Mouse (Mus musculus) embryo, embryonic 11 days (tissue): Measurements from ENCODE around the gene Prkca.
"Not testable (repeated sequence)": the region's sequence is repeated elsewhere in the genome, so short reads cannot be mapped to it uniquely, and the experiment has no call there.

ENCODE experiments used
- DNase-seq: peaks from one replicate; pipeline ENCODE4 v3.0.0-alpha.2; 2015

The Prkca gene

DNA sequence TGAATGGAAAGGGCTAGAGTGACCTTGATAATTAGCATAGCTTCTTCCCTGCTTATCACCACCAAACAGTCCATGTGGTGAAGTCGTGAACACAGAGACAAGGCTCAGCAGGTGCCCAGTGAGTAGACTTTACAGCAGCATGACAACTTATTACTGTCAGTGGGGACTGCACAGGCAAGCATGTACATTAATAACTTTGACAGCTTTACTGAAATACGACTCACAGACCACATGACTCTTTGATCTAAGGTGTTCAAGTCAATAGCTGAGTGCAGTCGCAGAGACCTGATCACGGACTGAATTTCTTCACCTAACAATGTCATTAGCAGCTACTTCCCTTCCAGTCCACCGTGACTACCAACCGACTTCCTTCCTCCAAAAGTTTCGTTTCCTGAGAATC lies 245.4 kb downstream of the Prkca start:
- DNase-seq = no peak

- DNase-seq = no peak
These were observed 248.9 kb downstream of the Prkca start for GRCm38 (mm10) chr11:108094796-108095195.

GRCm38 (mm10) chr11:108093248-108093647 lies 250.5 kb downstream of the Prkca start:
- DNase-seq = no peak

DNA sequence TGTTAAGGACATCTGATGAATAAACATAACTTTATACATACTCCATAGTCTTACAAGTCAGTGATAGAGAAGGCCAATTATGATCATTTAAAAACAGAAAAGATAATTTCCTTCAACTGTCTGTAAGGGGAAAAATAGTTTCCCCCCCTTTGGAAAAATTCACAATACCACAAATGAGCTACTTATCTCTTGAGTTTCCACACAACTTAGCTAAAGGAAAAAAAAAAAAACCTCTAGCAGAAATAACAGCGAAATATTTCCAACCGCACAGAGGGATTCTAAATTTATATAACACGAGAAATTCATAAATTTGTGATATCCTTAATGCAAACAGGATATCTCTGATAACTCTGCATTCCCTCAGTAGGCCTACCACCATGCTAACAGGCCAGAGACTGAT lies 252.5 kb downstream of the Prkca start:
- DNase-seq = no peak

GRCm38 (mm10) chr11:108090706-108091105 lies 253.0 kb downstream of the Prkca start:
- DNase-seq = peak; percentile 17

GRCm38 (mm10) chr11:108088063-108088462 lies 255.7 kb downstream of the Prkca start:
- no peak for DNase-seq

DNA sequence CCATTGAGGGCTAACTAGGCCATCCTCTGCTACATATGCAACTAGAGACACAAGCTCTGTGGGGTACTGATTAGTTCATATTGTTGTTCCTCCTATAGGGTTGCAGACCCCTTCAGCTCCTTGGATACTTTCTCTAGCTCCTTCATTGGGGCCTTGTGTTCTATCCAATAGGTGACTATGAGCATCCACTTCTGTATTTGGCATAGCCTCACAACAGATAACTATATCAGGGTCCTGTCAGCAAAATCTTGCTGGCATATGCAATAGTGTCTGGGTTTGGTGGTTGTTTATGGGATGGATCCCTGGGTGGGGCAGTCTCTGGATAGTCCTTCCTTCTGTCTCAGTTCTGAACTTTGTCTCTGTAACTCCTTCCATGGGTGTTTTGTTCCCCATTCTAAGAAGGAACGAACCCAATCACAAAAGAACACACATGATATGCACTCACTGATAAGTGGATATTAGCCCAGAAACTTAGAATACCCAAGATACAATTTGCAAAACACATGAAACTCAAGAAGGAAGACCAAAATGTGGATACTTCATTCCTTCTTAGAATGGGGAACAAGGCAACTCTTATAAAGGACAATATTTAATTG lies 256.5 kb downstream of the Prkca start:
- DNase-seq = not testable (repeated sequence)

DNA sequence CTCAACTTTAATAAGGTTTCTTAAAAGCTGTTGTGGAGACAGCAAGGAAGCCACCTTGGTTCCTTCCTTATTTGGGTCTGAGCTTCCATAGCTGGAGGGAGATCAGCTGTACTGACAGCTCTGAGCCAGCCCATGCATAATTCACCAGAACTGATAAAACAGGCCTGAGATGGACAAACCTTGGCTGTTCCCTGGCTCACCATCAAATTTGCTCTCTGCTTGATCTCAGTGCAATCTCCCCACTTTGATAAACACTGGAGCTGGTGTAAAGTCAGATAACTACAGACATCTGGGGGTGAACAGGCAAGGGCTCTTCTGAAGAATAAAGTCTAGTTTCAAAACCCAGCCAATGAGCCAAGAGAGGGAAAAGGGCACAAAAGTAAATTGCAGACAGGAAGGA lies 261.1 kb downstream of the Prkca start:
- DNase-seq = no peak

DNA sequence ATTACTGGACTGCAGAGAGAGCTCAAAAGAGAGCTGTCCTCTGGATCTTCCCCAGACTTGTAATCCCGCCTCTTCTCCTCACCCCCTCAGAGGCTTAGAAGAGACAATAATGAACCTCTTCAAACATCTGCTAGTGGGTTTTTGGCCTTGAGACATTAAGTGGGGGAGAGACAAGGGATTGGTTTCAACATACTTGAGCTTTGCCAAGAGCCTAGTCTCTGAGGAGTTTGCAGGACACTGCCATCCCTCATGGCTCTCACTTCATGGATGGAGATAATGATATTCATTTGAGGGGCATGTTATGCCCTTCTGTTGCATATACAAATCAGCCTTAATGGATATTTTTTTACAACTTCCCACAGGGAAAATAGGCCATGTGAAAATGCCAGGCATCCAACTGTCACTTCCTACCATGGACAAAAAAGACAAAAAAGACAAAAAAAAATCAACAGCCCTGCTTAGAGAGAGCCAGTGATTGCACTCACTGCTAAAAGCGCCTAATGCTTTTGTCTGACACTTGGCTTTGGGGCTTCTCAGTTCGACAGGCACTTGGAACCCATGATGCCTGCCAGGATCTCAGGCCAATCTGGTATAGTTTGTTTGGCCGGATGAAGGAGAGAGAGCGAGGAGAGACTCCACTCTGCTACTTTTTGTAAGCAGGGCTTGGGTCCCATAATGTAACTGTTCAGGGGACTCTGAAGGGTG lies 263.6 kb downstream of the Prkca start:
- no peak for DNase-seq

GRCm38 (mm10) chr11:108079454-108079853 lies 264.3 kb downstream of the Prkca start:
- DNase-seq = no peak

- no peak for DNase-seq
These were observed 266.2 kb downstream of the Prkca start for GRCm38 (mm10) chr11:108077514-108077913.

GRCm38 (mm10) chr11:108072606-108073243 lies 271.0 kb downstream of the Prkca start:
- no peak for DNase-seq

DNA sequence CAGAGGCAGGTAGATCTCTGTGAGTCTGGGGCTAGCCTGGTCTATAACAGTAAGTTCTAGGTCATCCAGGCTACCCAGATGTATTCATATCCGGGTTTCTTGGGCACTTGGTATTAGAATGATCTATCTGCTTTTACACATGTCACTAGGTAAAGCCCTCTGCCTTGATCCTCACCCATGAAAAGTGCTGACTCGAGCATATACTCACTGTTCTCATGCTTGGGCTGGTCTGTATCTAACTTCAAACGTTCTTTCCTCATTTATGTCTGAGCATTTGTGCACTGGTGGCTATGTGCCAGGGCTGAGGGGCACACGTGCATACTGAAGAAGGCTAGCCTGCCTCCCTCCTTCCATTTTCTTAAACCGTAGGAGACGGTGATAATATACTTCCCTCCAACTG lies 272.5 kb downstream of the Prkca start:
- DNase-seq = no peak

DNA sequence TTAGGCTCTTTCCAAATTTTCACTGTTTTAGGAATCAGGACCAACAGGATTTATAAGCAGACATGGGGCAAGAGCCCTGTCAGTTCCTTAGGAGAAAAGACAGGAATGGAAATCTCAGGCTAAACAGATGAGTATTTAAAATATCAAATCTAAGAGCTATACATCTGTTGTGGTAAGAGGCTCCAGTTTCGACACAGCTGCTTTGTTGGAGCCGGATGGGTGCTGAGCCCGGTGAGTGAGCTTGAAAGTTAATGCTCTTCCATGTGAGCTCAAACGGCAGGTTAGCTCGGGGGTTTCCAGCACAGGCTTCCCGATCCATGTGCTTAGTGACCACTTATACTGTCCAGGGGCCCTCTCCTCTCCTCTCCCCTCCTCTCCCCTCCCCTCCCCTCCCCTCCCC lies 273.7 kb downstream of the Prkca start:
- DNase-seq = no peak

- DNase-seq = no peak
These were observed 275.3 kb downstream of the Prkca start for GRCm38 (mm10) chr11:108068430-108068829.

DNA sequence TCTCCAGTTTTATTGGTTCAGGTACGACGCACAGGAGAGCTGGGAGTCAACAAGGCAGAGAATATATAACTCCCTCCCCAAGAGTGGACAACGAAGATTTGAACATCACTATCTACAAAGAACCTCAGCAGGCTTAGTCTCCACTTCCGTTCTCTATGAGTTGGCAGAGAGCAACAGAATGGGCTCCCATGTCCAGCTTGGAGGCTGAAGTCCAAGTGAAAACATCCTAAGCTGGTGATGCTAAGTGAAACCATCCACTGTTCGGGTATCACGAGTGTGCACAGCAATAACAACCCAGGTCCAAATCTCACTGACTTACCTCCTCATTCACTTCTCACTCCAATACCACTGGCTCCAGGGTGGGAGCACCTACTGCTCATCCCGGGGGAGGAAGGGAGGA lies 276.6 kb downstream of the Prkca start:
- DNase-seq = no peak

DNA sequence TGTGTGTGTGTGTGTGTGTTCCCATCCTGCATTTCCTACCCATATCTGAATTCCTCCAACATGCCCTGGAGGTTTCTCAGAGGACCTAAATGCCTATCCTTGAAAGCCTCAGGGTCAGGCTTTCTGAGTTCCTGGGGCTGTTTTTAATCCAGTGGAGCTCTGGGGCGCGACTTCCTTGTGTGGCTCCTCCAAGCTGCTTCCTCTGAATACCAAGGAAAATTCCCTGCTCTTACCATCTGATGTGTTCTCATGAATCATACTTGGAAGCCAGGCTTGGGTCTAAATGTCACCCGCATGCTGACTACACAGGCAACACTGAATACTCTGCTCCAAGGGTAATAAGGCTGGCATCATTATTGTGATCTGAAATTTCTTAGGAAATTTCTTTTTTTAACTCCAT lies 279.3 kb downstream of the Prkca start:
- DNase-seq = no peak

GRCm38 (mm10) chr11:108063096-108063495 lies 280.6 kb downstream of the Prkca start:
- no peak for DNase-seq

- no peak for DNase-seq
These were observed 281.9 kb downstream of the Prkca start for GRCm38 (mm10) chr11:108061571-108062479.

DNA sequence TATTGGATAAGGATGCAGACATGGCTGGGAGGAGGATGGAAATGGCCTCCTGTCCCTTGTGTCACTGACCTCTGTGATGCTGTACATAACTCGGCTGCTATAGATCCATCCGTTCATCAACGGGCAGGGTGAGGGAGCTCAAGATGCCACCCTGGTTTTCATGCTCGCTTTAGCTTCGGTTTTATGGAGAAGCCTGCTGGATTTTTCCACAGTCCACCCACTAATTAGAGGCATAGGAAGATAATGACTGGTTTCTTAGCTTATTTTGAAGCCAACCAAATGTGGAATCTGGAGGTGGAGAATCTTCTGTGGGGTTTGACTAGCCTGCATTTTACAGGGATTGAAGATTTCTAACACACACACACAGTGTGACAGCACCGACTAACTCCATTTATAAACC lies 286.6 kb downstream of the Prkca start:
- no peak for DNase-seq

DNA sequence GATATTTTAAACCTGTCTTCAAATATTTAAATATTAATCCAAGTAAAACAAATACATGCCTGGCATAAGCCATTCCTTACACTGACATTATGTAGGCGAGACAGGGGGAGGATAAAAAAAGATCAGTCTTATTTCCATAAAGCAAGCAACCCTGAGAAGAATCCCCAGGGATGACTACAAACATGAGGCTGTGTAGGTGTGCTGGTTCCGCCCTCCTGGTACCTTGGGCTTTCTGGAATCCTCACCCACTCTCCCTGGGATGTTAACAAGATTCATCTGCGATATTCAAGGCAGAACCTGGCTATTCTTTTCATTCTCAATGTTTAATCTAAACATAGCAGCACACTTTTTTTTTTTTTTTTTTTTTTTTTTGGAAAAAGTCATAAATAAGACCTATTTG lies 289.1 kb downstream of the Prkca start:
- DNase-seq = no peak

DNA sequence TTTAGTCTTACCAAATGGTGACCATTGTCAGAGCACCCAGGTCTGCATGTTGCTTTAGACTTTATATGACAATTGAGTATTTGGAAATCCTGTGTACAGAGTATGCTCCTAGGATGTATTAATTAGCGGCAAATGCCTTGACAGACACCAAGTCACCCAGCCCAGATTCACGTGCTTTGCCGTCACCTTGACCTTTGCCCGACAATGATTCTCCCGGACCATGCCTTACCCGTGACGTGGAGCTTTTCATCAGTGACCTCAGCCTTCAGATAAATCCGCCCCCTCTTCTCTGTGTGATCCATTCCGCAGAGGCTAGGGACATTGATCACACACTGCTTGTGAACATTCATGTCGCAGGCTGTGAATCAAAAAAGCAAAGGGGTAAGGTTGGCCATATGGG lies 290.0 kb downstream of the Prkca start:
- no peak for DNase-seq

GRCm38 (mm10) chr11:108041669-108042068 lies 302.1 kb downstream of the Prkca start:
- DNase-seq = peak; percentile 12
